Mouse (Mus musculus) c-Kit-positive CD71-positive TER-119-negative erythroid progenitor cells, embryonic 14.5 days (primary cell): ENCODE measurements around the gene Baiap3.

Source experiments
- DNase-seq: peaks from one replicate; pipeline ENCODE4 v3.0.0-alpha.2; 2013; ENCODE audit warnings: low read depth

Baiap3 gene

DNA sequence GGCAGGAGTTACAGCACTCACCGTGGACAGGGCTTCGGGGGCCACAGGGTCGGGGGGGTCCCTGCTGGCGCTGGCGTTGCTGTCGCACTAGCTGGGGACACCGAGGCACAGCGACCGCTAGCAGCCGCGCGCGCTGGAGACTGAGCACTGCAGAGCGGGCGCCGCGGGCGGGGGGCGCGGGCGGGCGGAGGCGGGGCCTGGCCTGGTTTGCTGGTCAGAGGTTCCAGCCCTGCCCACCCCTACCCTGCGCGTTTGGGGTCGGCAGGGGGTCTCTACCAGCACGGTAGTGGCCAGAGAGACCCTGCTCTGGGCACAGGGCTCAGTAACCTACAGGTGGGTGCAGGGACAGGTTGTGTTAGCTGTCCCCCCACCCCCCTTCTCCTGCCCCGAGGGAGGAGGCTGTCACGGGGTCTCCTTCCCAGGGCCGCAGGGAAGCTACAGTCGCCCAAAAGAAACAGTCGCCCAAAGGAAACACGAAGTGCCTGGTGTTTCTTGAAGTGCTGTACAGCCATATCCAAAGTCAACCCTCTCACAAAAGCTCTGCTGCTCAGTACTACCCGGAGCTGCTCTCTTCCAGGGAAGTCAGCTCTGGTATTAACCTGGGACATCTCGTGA lies at the start of gene Baiap3:
Gene Baiap3 (minus strand): TSS at position 225 of the 615 bp plus-strand sequence.
- DNase-seq = no peak

DNA sequence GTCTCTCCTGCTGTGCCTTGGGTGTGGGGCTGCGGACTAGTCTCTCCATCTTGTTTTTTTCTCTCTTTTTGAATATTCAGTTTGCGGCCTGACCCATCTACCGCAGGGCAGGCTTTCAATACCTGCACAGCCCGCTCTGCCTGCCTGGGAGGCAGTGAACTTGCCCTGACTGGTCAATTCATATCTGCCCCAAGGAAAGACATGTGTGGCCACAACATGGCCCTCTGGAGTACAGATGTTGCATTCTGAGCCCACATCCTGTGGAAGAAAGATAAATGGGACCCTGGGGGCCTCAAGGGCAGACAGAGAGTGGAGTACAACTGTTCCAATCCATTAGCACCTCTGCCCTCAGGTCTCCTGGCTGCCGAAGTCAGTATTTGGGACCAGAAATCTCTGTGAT lies 41.9 kb upstream of the Baiap3 start, which contains the start of gene Prss34:
Gene Prss34 (plus strand): TSS at position 301 of the 400 bp plus-strand sequence.
- DNase-seq = no peak

DNA sequence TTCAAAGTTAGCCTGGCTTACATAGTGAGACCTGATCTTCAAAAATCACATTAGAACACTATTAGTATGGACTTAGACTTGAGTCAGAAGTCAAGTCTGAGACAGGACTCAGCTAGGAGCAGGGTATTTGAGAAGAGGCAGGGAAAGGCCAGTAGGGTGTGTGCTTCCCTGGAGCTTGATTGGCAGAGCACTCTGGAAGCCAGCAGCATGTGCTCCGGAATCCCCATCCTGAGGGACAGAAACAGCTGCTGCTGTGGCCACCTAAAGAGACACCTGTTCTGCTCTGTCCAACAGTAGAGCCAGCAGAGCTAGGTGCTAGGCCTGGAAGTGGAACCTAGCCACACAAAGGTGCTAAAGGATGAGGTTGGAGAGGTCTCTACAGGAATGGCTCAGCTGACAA lies 37.9 kb upstream of the Baiap3 start:
- DNase-seq = no peak

DNA sequence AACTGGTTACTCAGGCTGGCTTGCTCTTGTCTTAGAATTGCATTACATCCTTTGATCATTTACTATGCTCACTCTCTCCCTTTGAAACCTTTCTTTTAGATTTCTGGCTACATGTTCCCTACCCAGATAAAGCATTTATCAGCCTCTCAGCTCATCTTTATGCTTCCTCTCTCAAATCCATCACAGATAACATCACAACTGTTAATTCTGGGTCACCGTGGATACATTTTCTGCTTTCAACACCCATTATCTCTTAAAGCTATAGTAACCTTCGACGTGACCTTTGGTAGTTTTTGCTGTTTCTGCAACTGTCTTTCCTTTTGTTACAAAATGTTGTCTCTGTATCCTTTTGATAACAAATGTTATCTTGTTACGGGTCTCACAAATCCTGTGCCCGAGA lies 37.3 kb upstream of the Baiap3 start:
- no peak for DNase-seq

DNA sequence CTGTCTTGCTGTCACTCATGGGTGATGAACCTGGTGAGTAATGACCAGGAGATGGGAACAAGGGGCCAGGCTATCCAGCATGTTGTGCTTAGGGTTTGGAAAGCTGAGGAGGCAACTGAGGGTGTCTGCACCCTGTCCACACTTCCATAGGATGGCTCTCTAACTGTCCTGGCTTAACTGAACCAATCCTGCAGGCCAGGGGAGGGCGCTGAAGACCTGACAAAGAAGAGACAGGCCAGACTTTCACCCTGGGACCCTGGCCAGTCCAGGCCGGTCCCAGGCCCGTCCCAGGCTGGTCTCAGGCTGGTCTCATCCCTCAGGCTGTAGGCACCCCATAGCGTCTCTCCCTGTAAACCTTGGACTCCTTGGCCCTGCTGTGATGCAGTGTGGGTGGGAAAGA lies 34.2 kb upstream of the Baiap3 start:
- no peak for DNase-seq

DNA sequence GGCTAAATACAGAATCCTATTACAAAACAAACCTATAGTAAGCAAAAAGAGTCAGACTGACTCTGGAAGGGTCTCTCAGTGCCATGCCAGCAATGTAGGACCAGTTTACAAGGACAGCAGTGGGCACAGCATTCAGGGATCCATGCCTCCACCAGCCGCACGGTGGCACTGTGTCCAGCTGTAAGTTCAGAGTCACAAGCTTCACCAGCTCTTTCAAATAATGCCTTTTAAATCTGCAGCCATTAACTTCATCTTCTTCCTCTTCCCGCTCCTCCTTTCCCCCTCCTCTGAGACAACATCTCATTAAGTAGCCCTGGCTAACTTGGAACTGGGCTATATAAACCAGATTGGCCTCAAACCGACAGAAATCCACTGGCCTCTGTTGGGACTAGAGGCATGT lies 32.7 kb upstream of the Baiap3 start:
- no peak for DNase-seq

DNA sequence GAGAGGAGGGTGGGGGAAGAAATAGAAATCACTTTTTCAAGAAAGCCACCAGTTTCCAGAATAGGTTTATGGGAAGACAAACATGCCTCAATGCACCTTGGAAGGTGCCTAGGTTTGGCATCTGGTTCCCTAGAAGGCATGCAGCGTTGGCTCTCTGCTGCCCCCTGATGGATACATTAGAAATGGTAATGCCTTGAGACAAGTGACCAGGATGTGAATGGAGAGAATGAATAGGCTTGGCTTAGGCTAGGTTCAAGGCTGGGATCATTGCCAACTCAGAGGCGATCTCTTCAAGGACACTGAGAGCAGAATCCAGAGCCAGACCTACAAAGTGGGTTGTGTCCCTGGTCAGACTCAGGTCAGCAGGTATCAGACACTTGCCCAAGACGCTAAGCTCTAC lies 28.9 kb upstream of the Baiap3 start:
- DNase-seq = peak; percentile 75

DNA sequence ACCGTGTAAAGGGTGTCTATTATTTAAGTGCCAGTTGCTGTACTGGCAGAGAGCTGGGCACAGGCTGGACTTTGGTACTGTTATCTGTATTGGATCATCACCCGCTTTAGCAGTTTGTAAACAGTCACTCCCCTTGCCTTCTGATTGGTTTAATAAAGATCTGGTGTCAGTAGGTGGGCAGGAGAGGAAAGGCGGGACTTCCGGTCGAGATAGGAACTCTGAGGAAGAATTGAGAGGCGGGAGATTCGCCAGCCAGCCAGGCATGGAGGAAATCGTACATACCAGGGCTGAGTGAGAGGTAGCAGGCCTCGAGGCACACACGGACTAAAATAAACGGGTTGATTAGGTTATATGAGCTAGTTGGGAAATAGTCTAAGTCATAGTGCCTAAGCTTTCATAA lies 26.0 kb upstream of the Baiap3 start:
- peak; percentile 61 for DNase-seq

DNA sequence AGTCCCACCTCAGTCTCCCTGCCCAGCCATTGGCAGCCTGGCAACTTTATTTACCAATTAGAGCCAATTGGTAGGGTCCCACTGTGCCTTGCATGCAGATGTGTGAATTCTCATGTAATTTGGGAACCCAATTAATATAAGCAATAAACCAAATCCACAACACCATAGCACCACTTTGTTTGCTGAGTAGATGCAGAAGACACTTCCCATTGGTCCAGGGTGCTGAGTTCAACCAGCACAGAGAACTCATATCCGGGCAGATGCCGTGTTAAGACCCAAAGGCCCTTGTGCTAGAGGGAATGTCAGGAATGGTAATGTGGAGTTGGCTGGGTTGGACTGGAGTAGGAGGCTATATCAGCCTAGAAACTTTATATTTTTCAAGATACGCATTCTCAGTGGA lies 19.7 kb upstream of the Baiap3 start:
- no peak for DNase-seq

DNA sequence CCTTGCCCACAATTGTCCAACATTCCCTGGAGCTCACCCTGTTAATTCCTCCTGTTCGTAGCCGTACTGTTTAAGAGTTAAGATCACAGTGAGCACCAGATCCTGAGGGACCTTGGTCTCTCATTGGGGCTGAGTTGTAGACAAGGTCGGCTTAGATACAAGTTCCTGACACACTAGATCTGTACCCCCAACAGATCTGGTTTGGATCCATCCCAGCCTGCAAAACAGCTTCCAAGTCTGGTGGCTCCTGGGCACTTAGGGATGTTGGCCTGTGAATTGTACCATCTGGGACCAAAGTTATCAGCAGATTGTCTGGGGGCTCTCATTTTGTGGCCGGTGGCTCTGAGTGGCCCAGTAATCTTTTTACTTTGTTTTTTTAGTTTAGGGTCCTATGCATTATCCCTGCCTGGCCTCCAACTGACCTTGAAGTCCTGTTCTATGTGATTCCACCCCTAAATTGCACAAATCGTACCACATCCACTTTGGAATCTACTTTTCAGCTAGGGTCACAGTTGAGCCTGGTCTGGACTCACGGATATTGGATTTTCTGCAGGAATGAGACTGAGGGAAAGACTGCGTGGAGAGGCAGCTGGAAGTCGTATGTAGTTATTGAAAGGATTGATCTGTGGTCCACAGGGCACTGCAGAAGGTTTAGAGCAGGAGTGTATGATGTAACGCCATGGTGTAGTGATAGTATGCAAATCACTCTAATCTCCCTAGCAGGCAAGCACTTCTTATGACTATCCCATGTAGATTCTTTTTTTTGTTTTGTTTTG lies 18.6 kb upstream of the Baiap3 start, which contains the start of gene Ube2i:
Gene Ube2i (minus strand): TSS at position 52 of the 776 bp plus-strand sequence.
- DNase-seq = no peak

DNA sequence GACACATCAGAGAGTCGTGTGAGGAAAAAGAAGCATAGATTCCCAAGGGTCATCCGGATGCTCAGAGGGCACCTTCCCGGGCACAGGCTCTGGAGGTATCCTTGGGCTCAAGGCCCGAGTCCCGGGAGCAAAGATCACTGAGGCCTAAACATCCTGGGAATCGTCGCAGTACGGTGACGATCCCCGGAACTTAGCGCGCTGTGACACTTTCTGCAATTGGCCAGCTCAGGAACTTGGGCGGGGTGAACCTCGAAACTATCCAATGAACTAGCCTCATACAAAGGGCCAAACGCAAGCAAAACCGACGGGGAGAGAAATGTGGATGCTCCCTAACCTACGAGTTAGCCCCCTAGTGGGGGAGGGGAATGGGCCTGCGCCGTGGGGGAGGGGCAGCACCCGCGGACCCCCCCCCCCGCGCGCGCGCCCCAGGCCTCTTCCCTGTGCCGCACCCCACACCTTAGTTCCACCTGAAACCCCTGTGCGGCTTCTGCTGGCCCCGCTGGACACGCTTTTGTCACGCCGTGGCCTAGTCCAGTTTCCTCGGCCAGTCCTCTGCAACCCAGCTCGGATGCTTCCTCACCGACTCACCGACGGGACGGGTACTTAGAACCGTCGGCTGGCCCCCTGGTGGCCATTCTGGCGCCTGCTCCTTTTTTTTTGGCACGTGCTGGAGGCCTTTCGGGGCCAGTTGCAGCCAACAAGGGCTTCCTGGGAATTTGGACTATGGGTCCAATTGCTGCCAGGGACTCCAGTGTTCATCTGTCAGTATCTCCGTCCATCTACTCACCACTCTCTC lies 17.7 kb upstream of the Baiap3 start:
- DNase-seq = peak; percentile 98

DNA sequence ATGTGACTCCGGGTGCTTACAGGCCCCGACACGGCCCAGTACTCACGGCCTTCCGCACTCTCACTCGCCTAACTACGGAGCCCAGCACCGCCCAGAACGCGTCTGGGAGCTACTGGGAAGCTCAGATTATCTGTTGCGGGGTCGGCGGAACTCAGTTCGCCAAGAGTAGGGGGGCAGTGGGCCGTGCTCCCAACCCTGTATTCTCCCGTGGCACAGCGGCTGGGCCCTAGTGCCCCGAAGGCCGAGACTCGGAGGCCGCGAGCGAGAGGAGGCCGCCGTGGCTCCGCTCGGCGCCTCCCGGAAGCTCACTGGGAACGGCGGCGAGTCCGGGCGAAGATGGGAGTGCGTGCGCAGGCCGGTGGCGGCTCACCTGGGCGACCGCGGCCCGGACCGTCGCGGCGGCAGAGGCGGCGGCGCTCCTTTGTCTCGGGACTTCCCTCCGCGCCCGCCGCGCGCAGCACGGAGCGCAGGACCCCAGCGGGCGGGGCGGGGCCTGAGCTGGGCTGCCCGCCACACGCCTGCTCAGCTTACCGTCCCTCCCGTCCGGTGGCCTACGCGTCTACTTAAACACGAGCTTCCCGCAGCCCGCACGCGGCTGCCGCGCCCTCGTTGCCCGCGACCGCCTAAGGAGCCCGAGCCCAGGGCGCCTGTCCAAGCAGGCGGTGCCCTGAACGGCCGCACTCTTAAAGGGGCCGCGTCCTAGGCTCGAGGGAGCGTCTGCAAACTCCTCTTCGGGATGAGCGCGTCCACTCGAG lies 17.0 kb upstream of the Baiap3 start:
- no peak for DNase-seq

DNA sequence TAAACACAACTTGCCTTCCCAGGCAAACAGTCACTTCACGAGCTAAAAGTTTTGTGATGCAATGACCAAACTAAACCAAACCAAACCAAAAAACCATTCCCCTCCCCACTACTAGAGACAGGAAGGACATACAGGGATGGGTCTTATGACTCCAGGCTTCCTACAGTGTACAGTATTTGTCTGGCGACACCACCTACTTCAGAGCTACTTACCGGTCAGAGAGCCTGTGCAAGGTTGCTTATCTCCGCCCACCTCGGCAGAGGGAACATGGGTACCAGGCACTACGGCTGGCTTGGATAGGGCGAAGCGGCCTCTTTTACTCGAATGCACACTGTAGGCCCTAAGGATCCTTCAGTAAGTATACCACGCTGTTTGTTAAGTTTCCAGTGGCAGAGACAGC lies 16.2 kb upstream of the Baiap3 start:
- DNase-seq = peak; percentile 57

DNA sequence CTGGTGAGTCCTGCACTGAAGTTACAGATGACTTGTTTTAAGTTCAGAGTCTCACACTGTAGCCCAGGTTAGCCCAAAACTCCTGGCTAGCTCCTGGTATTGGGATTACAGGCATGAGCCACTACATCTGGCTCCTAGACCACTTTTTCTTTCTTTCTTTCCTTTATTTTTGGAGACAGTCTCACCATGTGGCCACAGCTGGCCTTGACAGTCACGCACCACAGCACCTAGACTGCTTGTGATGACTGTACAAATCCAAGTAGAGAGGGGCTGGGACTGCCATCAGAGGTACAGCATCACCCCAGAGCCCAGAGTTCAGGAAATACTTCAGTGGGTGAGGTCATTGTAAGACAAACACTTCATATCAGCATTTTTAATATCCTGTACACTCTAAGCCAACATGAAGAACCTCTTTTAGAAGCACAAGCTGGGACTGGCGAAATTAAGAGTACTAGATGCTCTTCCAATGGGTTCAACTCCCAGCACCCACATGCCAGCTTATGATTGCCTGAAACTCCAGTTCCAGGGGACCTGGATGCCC lies 14.7 kb upstream of the Baiap3 start:
- DNase-seq = no peak

DNA sequence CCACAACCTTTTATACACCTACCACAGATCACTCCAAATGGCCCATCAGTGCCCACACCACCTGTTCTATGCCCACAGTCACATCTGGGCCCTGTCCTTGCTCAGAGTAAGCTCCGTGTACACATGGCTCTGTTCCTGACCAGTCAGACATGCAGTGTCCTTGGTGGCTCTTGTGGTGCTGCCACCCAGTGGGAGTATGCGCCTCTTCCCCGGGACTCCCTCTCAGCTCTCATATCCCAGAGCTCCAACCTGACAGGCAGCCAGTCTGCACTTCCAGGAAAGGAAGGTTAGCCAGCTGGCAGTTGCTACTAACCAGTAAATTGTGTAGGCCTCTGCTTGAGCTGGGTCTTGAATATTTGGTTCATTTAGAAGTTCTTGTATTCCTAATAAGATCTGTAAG lies 8.3 kb upstream of the Baiap3 start:
- DNase-seq = no peak

DNA sequence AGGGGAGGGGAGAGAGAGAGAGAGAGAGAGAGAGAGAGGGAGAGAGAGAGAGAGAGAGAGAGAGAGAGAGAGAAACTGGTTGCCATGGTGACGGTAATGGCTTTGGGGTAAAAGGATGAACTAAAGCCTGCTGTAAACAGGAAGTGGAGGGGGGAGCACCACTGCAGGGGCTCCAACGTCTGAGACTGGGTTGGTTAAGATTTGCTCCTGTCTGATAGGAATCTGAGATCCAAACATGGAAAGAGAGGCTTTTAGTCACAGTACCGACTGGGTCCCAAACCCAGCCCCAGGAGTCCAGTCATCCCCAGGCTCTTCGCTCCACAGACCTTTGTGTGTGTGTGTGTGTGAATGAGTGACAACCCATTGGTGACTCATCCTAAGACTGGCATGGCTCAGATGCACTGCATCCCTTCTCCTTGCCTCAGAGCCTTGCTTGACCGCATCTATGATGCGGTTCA lies 1.7 kb upstream of the Baiap3 start:
- DNase-seq = no peak

DNA sequence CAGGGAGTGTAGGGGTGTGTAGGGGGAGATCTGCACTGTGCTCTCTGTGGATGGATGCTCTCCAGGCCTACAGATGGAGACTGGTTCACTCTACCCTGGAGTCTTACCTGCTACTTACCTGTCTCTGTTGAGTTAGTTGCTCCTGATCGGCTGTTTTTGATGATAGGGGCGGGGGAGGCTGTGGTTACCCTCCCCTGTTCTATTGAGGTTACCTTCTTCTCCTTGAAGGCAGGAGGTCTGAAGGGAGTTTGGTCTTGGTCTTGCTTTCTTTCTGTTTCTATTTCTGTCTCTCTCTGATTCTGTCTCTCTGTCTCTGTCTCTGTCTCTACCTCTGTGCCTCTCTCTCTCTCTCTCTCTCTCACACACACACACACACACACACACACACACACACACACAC lies 1.1 kb downstream of the Baiap3 start:
- DNase-seq = no peak

DNA sequence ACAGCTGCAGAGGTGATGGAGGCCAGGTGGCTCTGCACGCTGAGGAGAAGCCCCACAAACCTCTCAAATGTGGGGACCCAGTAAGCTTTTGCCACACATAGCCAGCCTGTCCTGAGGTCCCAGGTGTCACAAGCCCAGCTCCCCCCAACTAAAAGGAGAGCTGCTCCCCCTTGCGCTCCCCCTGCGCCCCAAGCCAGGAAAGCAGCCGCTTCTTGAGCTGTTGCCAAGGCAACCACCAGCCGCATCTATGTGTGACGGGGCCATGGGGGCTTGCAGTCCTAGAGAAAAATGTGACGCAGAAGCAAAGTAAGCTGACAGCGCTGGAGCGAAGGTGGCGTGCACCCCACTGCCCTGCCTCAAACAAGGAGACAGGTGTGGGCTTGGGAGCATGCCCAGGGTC lies 2.4 kb downstream of the Baiap3 start:
- DNase-seq = no peak

DNA sequence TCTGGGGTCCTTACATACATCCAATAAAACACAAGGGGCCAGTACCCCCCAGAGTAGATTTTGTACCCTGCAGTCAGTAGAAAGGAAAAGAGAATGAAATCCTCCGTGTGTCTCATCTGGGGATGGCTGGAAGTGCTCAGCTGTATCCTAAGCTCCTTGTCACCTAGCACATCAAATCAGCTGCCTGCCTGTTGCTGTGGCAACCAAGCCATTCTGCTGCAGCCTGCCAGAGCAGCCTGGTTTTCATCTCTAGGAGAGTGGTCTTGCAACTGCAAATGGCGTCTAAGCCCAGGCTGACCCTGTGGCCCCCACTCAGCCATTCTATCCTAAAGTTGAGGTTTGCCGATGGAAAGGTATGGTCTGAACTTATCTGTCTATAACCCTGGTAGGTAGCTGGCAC lies 3.5 kb downstream of the Baiap3 start:
- DNase-seq = no peak

DNA sequence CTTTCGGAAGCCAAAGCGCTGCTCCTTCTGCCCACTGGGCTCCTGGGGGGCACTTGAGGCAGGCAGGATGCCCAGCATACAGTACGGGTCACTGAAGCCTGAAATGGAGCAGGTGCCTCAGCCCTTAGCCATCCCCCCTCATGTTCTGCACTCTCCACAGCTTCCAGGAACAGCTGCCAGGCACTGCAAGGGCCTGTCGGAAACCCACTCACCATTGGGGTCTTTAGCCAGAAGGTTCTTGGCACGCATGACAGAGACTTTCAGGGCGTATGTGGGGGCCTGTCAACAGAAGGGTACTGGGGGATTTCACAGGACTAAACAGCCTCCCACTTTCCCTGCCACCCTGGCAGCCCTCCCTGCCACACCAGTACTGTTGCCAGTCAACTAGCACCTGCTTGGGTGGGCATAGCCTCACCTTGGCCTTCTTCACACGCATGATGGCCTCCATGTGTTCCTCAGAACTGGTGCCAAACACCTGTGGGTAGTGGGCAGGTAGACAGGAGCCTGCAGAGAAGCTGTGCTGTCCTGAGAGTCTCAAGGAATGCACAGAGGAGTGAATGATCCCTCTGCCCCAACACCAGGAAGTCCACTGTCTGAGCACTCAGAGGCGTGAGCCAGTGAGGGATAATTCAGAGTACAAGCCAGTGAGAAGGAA lies 5.9 kb downstream of the Baiap3 start:
- no peak for DNase-seq

DNA sequence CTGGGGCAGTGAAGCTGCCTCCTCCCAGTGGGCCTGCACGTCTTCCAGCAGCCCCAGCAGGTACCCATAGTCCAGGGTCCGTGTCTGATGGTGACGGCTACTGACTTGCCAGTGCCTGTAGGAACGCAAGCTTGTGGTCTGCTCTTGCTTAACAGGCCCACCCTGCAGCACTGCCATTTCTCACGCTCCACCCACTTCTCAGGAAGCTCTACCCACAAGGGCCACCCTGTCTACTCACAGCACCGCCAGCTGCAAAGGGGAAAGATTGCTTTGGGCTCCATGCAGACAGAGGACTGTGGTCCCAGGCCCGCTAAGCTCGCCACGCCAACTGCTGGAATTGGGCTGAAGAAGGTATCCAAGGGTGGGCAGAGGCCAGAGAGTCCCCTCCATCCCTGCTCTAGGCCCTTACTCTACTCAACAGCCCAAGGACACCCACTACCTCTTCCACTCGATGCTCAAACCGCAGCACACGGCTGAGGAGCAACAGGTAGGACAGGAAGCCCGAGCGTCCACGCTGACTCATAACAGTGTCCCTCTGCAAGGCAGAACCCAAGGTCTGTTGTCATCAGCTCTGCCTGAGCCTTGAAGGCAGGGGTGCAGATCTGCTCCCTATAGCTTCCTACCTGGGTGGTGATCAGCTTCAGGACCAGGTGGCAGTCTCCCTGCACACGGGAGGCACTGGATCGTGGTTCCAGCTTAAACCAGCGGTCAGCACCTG lies 8.0 kb downstream of the Baiap3 start:
- peak; percentile 19 for DNase-seq
